Mouse (Mus musculus) retina, postnatal 1 day (tissue): ENCODE measurements at regions not wholly inside any gene's neighbourhood (a gene's known extent, or its start where the extent isn't known, plus 50 kb on each side); places are given as distances from the start of the nearest gene placed in this dataset.

Experiments used
- DNase-seq: peaks from one replicate; pipeline ENCODE4 v3.0.0-alpha.2; 2012

GRCm38 (mm10) chr16:77685651-77686190 is 83.8 kb upstream of the Gm11146 start:
- peak; percentile 73 for DNase-seq

GRCm38 (mm10) chr16:77684521-77684920 is 82.6 kb upstream of the Gm11146 start:
- no peak for DNase-seq

- no peak for DNase-seq
These were observed 77.3 kb upstream of the Gm11146 start for GRCm38 (mm10) chr16:77679234-77679633.

GRCm38 (mm10) chr16:77676805-77677204 is 74.9 kb upstream of the Gm11146 start:
- no peak for DNase-seq

- no peak for DNase-seq
These were observed 74.1 kb upstream of the Gm11146 start for GRCm38 (mm10) chr16:77675885-77676597.

- no peak for DNase-seq
These were observed 69.4 kb upstream of the Gm11146 start for GRCm38 (mm10) chr16:77671253-77671652.

GRCm38 (mm10) chr16:77665781-77666180 is 63.9 kb upstream of the Gm11146 start:
- DNase-seq, result no peak

GRCm38 (mm10) chr16:77662107-77662518 is 60.2 kb upstream of the Gm11146 start:
- DNase-seq, result peak; percentile 40

- DNase-seq, result no peak
These were observed 51.4 kb upstream of the Gm11146 start for GRCm38 (mm10) chr16:77653306-77653705.
